21 mouse cellular contexts compared by ENCODE assay signal in the genomic region with DNA sequence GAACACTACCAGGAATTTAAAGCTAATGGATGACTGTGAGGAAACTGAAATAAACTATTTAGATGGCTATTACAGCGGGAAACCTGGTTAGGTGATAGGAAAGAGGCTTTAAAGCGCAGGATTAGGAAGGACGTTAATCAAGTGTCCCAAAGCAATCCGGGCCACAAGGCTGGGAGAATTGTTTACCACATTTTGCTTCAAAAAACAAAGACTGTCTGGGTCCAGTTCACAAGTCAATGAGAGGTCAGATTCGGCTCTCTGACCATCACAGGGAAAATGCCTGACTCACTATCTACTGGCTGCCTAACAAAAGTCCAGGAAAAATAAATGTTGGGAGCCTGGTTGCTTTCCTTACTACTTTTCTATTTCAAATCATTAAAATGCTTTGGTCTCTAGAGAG. TPM values are rescaled to one million over a fixed set of nuclear protein-coding genes. Genes with fewer than 3 reads are reported as not detected.
A peak's percentile ranks its signal among the peaks of the same experiment; 100 is the strongest.
DNase-seq lines count a peak whose midpoint lies in the region; ATAC-seq and TF ChIP-seq lines count a peak whose summit lies in the region.
"Had no signal": no experiment of that assay in that cellular context is flagged by ENCODE, and none has a peak within 500 bp of the region (broad histone marks: within the 10 kb centered on the region; RNA-seq: fewer than 3 reads in every experiment).

No protein-coding gene starts in this region.

- no peak overlapping the region for H3K27ac ChIP-seq in heart, embryonic 16.5 days (ENCODE audit: low read length)
- H3K27ac ChIP-seq in lung, postnatal 0 days (ENCODE audit: low read length) = no peak overlapping the region
- H3K27ac ChIP-seq in neural tube, embryonic 13.5 days (replicated peaks) = peak overlapping the region; percentile 29; the same call in 1 of the 2 replicates
- H3K27ac ChIP-seq: gastrocnemius, adult 2 months; liver, embryonic 14.5 days; midbrain, embryonic 13.5 days had no signal

- no peaks in the 10 kb centered on the region for H3K9me3 ChIP-seq in heart, embryonic 16.5 days (replicated peaks; ENCODE audit: control insufficient read depth, low read length)
- no peaks in the 10 kb centered on the region for H3K9me3 ChIP-seq in lung, postnatal 0 days (ENCODE audit: low read length)
- H3K9me3 ChIP-seq in neural tube, embryonic 13.5 days = no peaks in the 10 kb centered on the region
- H3K9me3 ChIP-seq: midbrain, embryonic 13.5 days had no signal

- DNase-seq in heart, postnatal 4 days = no peak
- DNase-seq in lung, postnatal 0 days (ENCODE audit: low spot score) = peak; percentile 7
- DNase-seq in lung, postnatal 36 days = no peak
- peak; percentile 36 for DNase-seq in embryo, embryonic 9.5 days (ENCODE audit: extremely low spot score)
- DNase-seq: adrenal gland, adult 8-10 months; cerebellum, postnatal 10 days; gastrocnemius, adult 2 months; kidney, adult 2 months; layer of hippocampus, adult 9-11 months; lung, postnatal 4 days; right cerebral cortex, adult 18-20 months; spleen, adult 18-20 months; thymus, postnatal 36 days had no signal

- WGBS in heart, embryonic 16.5 days = 40% methylated on average over 5 of the region's 5 CpGs
- 30% methylated on average over 5 of the region's 5 CpGs for WGBS in lung, postnatal 0 days
- 19% methylated on average over 5 of the region's 5 CpGs for WGBS in neural tube, embryonic 13.5 days

- no peak for TF ChIP-seq EP300 in lung, postnatal 0 days (IDR thresholded peaks at IDR 0.05)

- no peaks in the 10 kb centered on the region for H3K27me3 ChIP-seq in heart, embryonic 16.5 days (ENCODE audit: control insufficient read depth, insufficient read depth, low read length)
- no peaks in the 10 kb centered on the region; the same call in 1 of the 2 replicates for H3K27me3 ChIP-seq in lung, postnatal 0 days (replicated peaks; ENCODE audit: insufficient read depth, low read length)
- no peaks in the 10 kb centered on the region for H3K27me3 ChIP-seq in neural tube, embryonic 13.5 days
- H3K27me3 ChIP-seq: CH12.LX had no signal

- H3K9ac ChIP-seq in heart, embryonic 16.5 days (ENCODE audit: low read length) = 0 out of 2 replicates have a peak overlapping the region, but pooled peaks have one; percentile 4
- H3K9ac ChIP-seq in lung, postnatal 0 days (replicated peaks; ENCODE audit: low read depth) = no peak overlapping the region
- no peak overlapping the region for H3K9ac ChIP-seq in neural tube, embryonic 13.5 days
- H3K9ac ChIP-seq: liver, embryonic 14.5 days; midbrain, embryonic 13.5 days had no signal

- peaks cover 12% of the 10 kb centered on the region for H3K4me1 ChIP-seq in heart, embryonic 16.5 days (ENCODE audit: control insufficient read depth, insufficient read depth, low read length)
- peaks cover 6% of the 10 kb centered on the region; the same call in 1 of the 2 replicates for H3K4me1 ChIP-seq in lung, postnatal 0 days (ENCODE audit: insufficient read depth, low read depth, low read length)
- H3K4me1 ChIP-seq in neural tube, embryonic 13.5 days (replicated peaks) = peaks cover 48% of the 10 kb centered on the region

- ATAC-seq in heart, embryonic 16.5 days (replicated peaks; ENCODE audit: extremely low read depth, insufficient read depth, low FRiP score) = no peak
- ATAC-seq in lung, postnatal 0 days = no peak
- ATAC-seq in neural tube, embryonic 13.5 days (ENCODE audit: low read depth) = no peak
- ATAC-seq in erythroblast, adult 5-6 weeks (replicated peaks; ENCODE audit: low FRiP score, poor library complexity, severe bottlenecking) = no peak
- ATAC-seq: forebrain, embryonic 14.5 days; midbrain, embryonic 13.5 days; Patski had no signal

- no peak overlapping the region for H3K4me2 ChIP-seq in heart, embryonic 16.5 days (ENCODE audit: low read depth, low read length)
- no peak overlapping the region for H3K4me2 ChIP-seq in lung, postnatal 0 days (replicated peaks; ENCODE audit: low read depth, low read length)
- no peak overlapping the region for H3K4me2 ChIP-seq in neural tube, embryonic 13.5 days
- H3K4me2 ChIP-seq: midbrain, embryonic 13.5 days had no signal

- no peaks in the 10 kb centered on the region for H3K36me3 ChIP-seq in heart, embryonic 16.5 days (ENCODE audit: control insufficient read depth, insufficient read depth)
- H3K36me3 ChIP-seq in lung, postnatal 0 days (ENCODE audit: insufficient read depth, low read length) = no peaks in the 10 kb centered on the region
- no peaks in the 10 kb centered on the region for H3K36me3 ChIP-seq in neural tube, embryonic 13.5 days
- H3K36me3 ChIP-seq: midbrain, embryonic 13.5 days had no signal

- no peak overlapping the region for H3K4me3 ChIP-seq in heart, embryonic 16.5 days (ENCODE audit: low read length)
- H3K4me3 ChIP-seq in lung, postnatal 0 days (ENCODE audit: low read depth, low read length) = no peak overlapping the region
- no peak overlapping the region for H3K4me3 ChIP-seq in neural tube, embryonic 13.5 days
- H3K4me3 ChIP-seq: gastrocnemius, adult 2 months; midbrain, embryonic 13.5 days had no signal

- TF ChIP-seq CTCF in lung, postnatal 0 days (IDR thresholded peaks at IDR 0.05) = no peak

RNA-seq across cellular contexts. Expression of gene Meis1, which starts 4.6 kb away (rescaled TPM):
- polyA plus RNA-seq in heart, embryonic 16.5 days (2015; fragmentation: Nextera tagmentation; extraction: Ambion mirVana) = 59.8 and 61.6 TPM in 2 replicates
- total RNA-seq in heart, postnatal 4 days (2021) = 10 to 100 TPM; 37.8 to 41.6 TPM
- 39.6 and 44.9 TPM in 2 replicates for polyA plus RNA-seq in lung, postnatal 0 days (2015; fragmentation: Nextera tagmentation; extraction: Ambion mirVana)
- 159 and 171 TPM in 2 replicates for polyA plus RNA-seq in neural tube, embryonic 13.5 days (2015; fragmentation: Nextera tagmentation; extraction: Ambion mirVana)
- total RNA-seq in erythroblast, adult 5-6 weeks (2015; ENCODE audit: low replicate concordance) = 0.38 and 2.5 TPM in 2 replicates
- 2.4 and 3.3 TPM in 2 replicates for total RNA-seq in erythroblast, adult 5-6 weeks (2017; ENCODE audit: low replicate concordance)

Comparison
In these comparisons a context has a peak if more than half of its experiments do, and no peak if none do; other contexts are left out.
1. DNase-seq: peak in lung, postnatal 0 days (single experiment) and embryo, embryonic 9.5 days (single experiment); none in heart, postnatal 4 days (single experiment) and lung, postnatal 36 days (single experiment).